In genomic region chr11:98907437-98908173, GRCm38 (mm10) we compare ENCODE assay signal across 8 mouse cellular contexts. TPM values are rescaled to one million over a fixed set of nuclear protein-coding genes. Genes with fewer than 3 reads are reported as not detected.
DNase-seq lines count a peak whose midpoint lies in the region; ATAC-seq and TF ChIP-seq lines count a peak whose summit lies in the region.

Gene Cdc6 (plus strand): TSS chr11:98907801.

- peaks cover 32% of the 10 kb centered on the region for H3K36me3 ChIP-seq in heart, embryonic 12.5 days
- no peaks in the 10 kb centered on the region for H3K36me3 ChIP-seq in kidney, postnatal 0 days (ENCODE audit: insufficient read depth, low read length)
- peaks cover 27% of the 10 kb centered on the region for H3K36me3 ChIP-seq in liver, embryonic 11.5 days (ENCODE audit: control insufficient read depth, insufficient read depth, low read length)
- H3K36me3 ChIP-seq in stomach, embryonic 14.5 days (ENCODE audit: control insufficient read depth, insufficient read depth, low read length): peaks cover 10% of the 10 kb centered on the region; the same call in 1 of the 2 replicates

- peak within 1 kb of the TSS; percentile 84 for H3K9ac ChIP-seq in heart, embryonic 12.5 days
- H3K9ac ChIP-seq in kidney, postnatal 0 days (ENCODE audit: low read depth, low read length): peak within 1 kb of the TSS; percentile 59
- H3K9ac ChIP-seq in liver, embryonic 11.5 days (ENCODE audit: low read depth, low read length): peak within 1 kb of the TSS; percentile 85
- peak within 1 kb of the TSS; percentile 46 for H3K9ac ChIP-seq in stomach, embryonic 14.5 days (replicated peaks; ENCODE audit: low read depth, low read length)

- H3K4me1 ChIP-seq in heart, embryonic 12.5 days (replicated peaks): peaks cover 60% of the 10 kb centered on the region
- H3K4me1 ChIP-seq in kidney, postnatal 0 days (replicated peaks; ENCODE audit: insufficient read depth, low read length): peaks cover 16% of the 10 kb centered on the region
- peaks cover 75% of the 10 kb centered on the region for H3K4me1 ChIP-seq in liver, embryonic 11.5 days (replicated peaks; ENCODE audit: control insufficient read depth, insufficient read depth, low read length)
- peaks cover 22% of the 10 kb centered on the region for H3K4me1 ChIP-seq in stomach, embryonic 14.5 days (ENCODE audit: control insufficient read depth, insufficient read depth, low read length)

- peak; percentile 80 for ATAC-seq in erythroid progenitor cell, adult 5-6 weeks (replicated peaks; ENCODE audit: low FRiP score, poor library complexity, severe bottlenecking)
- peak; percentile 95 for ATAC-seq in heart, embryonic 12.5 days (ENCODE audit: insufficient number of reproducible peaks, low FRiP score)
- peak; percentile 94 for ATAC-seq in kidney, postnatal 0 days (replicated peaks; ENCODE audit: low FRiP score, low read depth)
- ATAC-seq in liver, embryonic 11.5 days (replicated peaks; ENCODE audit: low FRiP score): peak; percentile 89
- peak; percentile 94 for ATAC-seq in stomach, embryonic 14.5 days (ENCODE audit: insufficient number of reproducible peaks, insufficient read depth, low FRiP score, low read depth)

- H3K4me2 ChIP-seq in heart, embryonic 12.5 days: peak within 1 kb of the TSS; percentile 99
- H3K4me2 ChIP-seq in kidney, postnatal 0 days (ENCODE audit: low read length): peak within 1 kb of the TSS; percentile 95
- H3K4me2 ChIP-seq in liver, embryonic 11.5 days: peak within 1 kb of the TSS; percentile 91
- H3K4me2 ChIP-seq in stomach, embryonic 14.5 days (replicated peaks; ENCODE audit: low read depth, low read length): peak within 1 kb of the TSS; percentile 94

- TF ChIP-seq CTCF in kidney, postnatal 0 days (IDR thresholded peaks at IDR 0.05; ENCODE audit: low read depth): no peak

- H3K27me3 ChIP-seq in heart, embryonic 12.5 days (replicated peaks): no peaks in the 10 kb centered on the region
- no peaks in the 10 kb centered on the region for H3K27me3 ChIP-seq in kidney, postnatal 0 days (ENCODE audit: insufficient read depth, low read length)
- H3K27me3 ChIP-seq in liver, embryonic 11.5 days (replicated peaks; ENCODE audit: control insufficient read depth, insufficient read depth, low read length): no peaks in the 10 kb centered on the region
- H3K27me3 ChIP-seq in stomach, embryonic 14.5 days (ENCODE audit: control insufficient read depth, insufficient read depth, low read length): no peaks in the 10 kb centered on the region

- H3K4me3 ChIP-seq in heart, embryonic 12.5 days: peak within 1 kb of the TSS; percentile 75
- H3K4me3 ChIP-seq in kidney, postnatal 0 days (replicated peaks; ENCODE audit: low read depth, low read length): peak within 1 kb of the TSS; percentile 50
- H3K4me3 ChIP-seq in liver, embryonic 11.5 days (ENCODE audit: low read depth, low read length): peak within 1 kb of the TSS; percentile 68
- peak within 1 kb of the TSS; percentile 62 for H3K4me3 ChIP-seq in stomach, embryonic 14.5 days (ENCODE audit: low read depth, low read length)

- H3K9me3 ChIP-seq in heart, embryonic 12.5 days (replicated peaks): no peaks in the 10 kb centered on the region
- H3K9me3 ChIP-seq in kidney, postnatal 0 days (replicated peaks; ENCODE audit: low read length): no peaks in the 10 kb centered on the region
- no peaks in the 10 kb centered on the region for H3K9me3 ChIP-seq in liver, embryonic 11.5 days (ENCODE audit: control insufficient read depth, low read length)
- H3K9me3 ChIP-seq in stomach, embryonic 14.5 days (ENCODE audit: control insufficient read depth, low read depth, low read length): no peaks in the 10 kb centered on the region

- DNase-seq in CD4-positive helper T cell, adult 2 months (ENCODE audit: low read depth, low spot score): peak; percentile 98
- peak; percentile 93 for DNase-seq in brain, embryonic 18.5 days (ENCODE audit: low read depth, low spot score)
- peak; percentile 99 for DNase-seq in kidney, postnatal 0 days (ENCODE audit: low spot score)
- DNase-seq in liver, embryonic 11.5 days (ENCODE audit: low spot score): peak; percentile 95
- peak; percentile 94 for DNase-seq in naive thymus-derived CD4-positive, alpha-beta T cell, adult 2 months (ENCODE audit: low read depth)

- peak within 1 kb of the TSS; percentile 67 for H3K27ac ChIP-seq in heart, embryonic 12.5 days (ENCODE audit: poor library complexity, severe bottlenecking)
- peak within 1 kb of the TSS; percentile 34 for H3K27ac ChIP-seq in kidney, postnatal 0 days
- peak within 1 kb of the TSS; percentile 86 for H3K27ac ChIP-seq in liver, embryonic 11.5 days (ENCODE audit: low read depth, low read length)
- peak within 1 kb of the TSS; percentile 52; the same call in 1 of the 2 replicates for H3K27ac ChIP-seq in stomach, embryonic 14.5 days (ENCODE audit: low read length)

- under 1% methylated on average over 49 of the region's 49 CpGs for WGBS in heart, embryonic 12.5 days
- WGBS in kidney, postnatal 0 days: under 1% methylated on average over 49 of the region's 49 CpGs
- under 1% methylated on average over 49 of the region's 49 CpGs for WGBS in liver, embryonic 11.5 days
- WGBS in stomach, embryonic 14.5 days: under 1% methylated on average over 49 of the region's 49 CpGs

RNA-seq across cellular contexts. Expression of gene Cdc6, which starts in this region (rescaled TPM):
- 72.4 and 84.3 TPM in 2 replicates for total RNA-seq in erythroid progenitor cell, adult 5-6 weeks (2015; ENCODE audit: low replicate concordance)
- 96.1 and 116 TPM in 2 replicates for total RNA-seq in erythroid progenitor cell, adult 5-6 weeks (2017; ENCODE audit: low replicate concordance)
- 27.0 and 27.7 TPM in 2 replicates for polyA plus RNA-seq in heart, embryonic 12.5 days (2016; fragmentation: Nextera tagmentation; extraction: Ambion mirVana)
- polyA plus RNA-seq in kidney, postnatal 0 days (2015; fragmentation: Nextera tagmentation; extraction: Ambion mirVana): 12.3 and 15.5 TPM in 2 replicates
- polyA plus RNA-seq in liver, embryonic 11.5 days (2014; fragmentation: Nextera tagmentation; extraction: Ambion mirVana): 96.3 and 114 TPM in 2 replicates
- 31.4 and 32.6 TPM in 2 replicates for polyA plus RNA-seq in stomach, embryonic 14.5 days (2014; fragmentation: Nextera tagmentation; extraction: Ambion mirVana)

Comparison
In these comparisons a context has a peak if more than half of its experiments do, and no peak if none do; other contexts are left out.
1. Peak in every context shown above with its lines: DNase-seq, ATAC-seq, H3K4me3 ChIP-seq and H3K27ac ChIP-seq.
2. H3K27ac ChIP-seq: peak in every context shown above with its lines; median percentile 86 in liver, embryonic 11.5 days; 67 in heart, embryonic 12.5 days; 52 in stomach, embryonic 14.5 days; 34 in kidney, postnatal 0 days.